Mouse (Mus musculus) liver, adult 2 months (tissue): Measurements from ENCODE around the gene Fam129a. TPM values are rescaled to one million over a fixed set of nuclear protein-coding genes. Genes with fewer than 3 reads are reported as not detected.
A peak's percentile ranks its signal among the peaks of the same experiment; 100 is the strongest.

Source experiments
- DNase-seq: peaks from one replicate; pipeline ENCODE4 v3.0.0-alpha.2; 2011; ENCODE audit warnings: low read depth, low spot score; ENCODE audit errors: extremely low read depth
- H3K27ac ChIP-seq: fragments of 200-500 bp; replicated peaks from 2 replicates; pipeline ENCODE4 v1.5.1; 2012; ENCODE audit warnings: low read depth, mild to moderate bottlenecking, control low read depth, inconsistent platforms, low read length; ENCODE audit not compliant: insufficient read depth
- H3K27me3 ChIP-seq: fragments of 200-500 bp; 2 replicates; pipeline ENCODE4 v1.6.1; 2012; ENCODE audit warnings: mild to moderate bottlenecking, moderate library complexity, low read length, inconsistent platforms; ENCODE audit not compliant: control insufficient read depth, insufficient read depth
- H3K36me3 ChIP-seq: fragments of 200-500 bp; 2 replicates; pipeline ENCODE4 v1.6.1; 2012; ENCODE audit warnings: low read length, inconsistent platforms; ENCODE audit not compliant: control insufficient read depth, insufficient read depth
- H3K4me1 ChIP-seq: fragments of 200-500 bp; 2 replicates; pipeline ENCODE4 v1.6.1; 2011; ENCODE audit warnings: low read length; ENCODE audit not compliant: control insufficient read depth, insufficient read depth
- H3K4me3 ChIP-seq: fragments of 200-500 bp; 2 replicates; pipeline ENCODE4 v1.5.1; 2011; ENCODE audit warnings: low read depth, mild to moderate bottlenecking, control low read depth, low read length, moderate library complexity; ENCODE audit not compliant: insufficient read depth
- H3K79me2 ChIP-seq: fragments of 200-500 bp; 2 replicates; pipeline ENCODE4 v1.6.1; 2012; ENCODE audit warnings: inconsistent platforms, mild to moderate bottlenecking, low read length, moderate library complexity; ENCODE audit not compliant: control insufficient read depth, insufficient read depth
- H3K9ac ChIP-seq: fragments of 200-500 bp; 2 replicates; pipeline ENCODE4 v1.6.1; 2012; ENCODE audit warnings: low read depth, mild to moderate bottlenecking, control low read depth, inconsistent platforms, low read length
- CTCF ChIP-seq: fragments of 200-500 bp; IDR thresholded peaks from 2 replicates; pipeline ENCODE4 v1.5.1; 2011; ENCODE audit warnings: low read depth, low read length, control low read depth
- POLR2A ChIP-seq: fragments of 200-500 bp; IDR thresholded peaks from 2 replicates; pipeline ENCODE4 v1.6.1; 2011; ENCODE audit warnings: low read length, control low read depth; ENCODE audit not compliant: insufficient read depth; ENCODE audit errors: extremely low read depth
- WGBS: fragments of 180-500 bp; shearing (Covaris S2); methylation state at CpG from one replicate; pipeline ENCODE4 v1.1.7; 2018; 5-methylcytosine and 5-hydroxymethylcytosine counted together
- polyA plus RNA-seq: library from polyadenylated mRNA; depleted of rRNA; stranded (reverse); fragments of >200 nt; gene quantifications from 2 replicates; pipeline ENCODE4 v1.2.3, GENCODE M21; 2012
- total RNA-seq: library from RNA; depleted of rRNA; stranded (reverse); fragments of >200 nt; gene quantifications from 2 replicates; pipeline ENCODE4 v1.2.3, GENCODE M21; 2014

The Fam129a gene
- total and polyA plus RNA-seq, 2 experiments = 0.61 to 3.1 TPM

DNA sequence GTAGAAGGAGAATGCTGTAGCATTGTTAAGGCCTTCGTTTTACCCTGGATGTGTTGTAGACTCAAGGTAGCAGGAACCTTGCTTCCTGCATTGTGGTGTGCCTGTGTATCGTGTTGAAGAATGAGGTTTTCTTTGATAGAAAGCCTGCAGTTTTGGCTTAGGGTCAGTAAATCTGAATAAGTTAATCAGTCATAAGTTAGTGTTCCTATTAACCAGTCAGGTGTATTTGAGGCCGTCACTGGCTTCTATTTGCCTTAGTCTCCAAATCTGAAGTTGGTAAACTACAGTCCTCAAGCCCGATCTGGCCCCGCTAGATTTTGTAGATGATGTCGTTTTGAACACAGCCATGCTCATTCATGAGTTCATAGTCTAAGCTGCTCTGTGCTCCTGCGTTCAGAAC, 125.8 kb downstream of the Fam129a start:
- Histone ChIP-seq H3K4me3 (no peak overlapping the region), H3K79me2 (no peaks in the 10 kb centered on the region), H3K27me3 (no peaks in the 10 kb centered on the region), H3K36me3 (no peaks in the 10 kb centered on the region), H3K27ac (no peak overlapping the region), H3K4me1 (peaks cover 6% of the 10 kb centered on the region), H3K9ac (no peak overlapping the region)
- TF ChIP-seq CTCF (no peak), POLR2A (no peak)
- WGBS = 44% methylated on average over 7 of the region's 7 CpGs
- no peak for DNase-seq

DNA sequence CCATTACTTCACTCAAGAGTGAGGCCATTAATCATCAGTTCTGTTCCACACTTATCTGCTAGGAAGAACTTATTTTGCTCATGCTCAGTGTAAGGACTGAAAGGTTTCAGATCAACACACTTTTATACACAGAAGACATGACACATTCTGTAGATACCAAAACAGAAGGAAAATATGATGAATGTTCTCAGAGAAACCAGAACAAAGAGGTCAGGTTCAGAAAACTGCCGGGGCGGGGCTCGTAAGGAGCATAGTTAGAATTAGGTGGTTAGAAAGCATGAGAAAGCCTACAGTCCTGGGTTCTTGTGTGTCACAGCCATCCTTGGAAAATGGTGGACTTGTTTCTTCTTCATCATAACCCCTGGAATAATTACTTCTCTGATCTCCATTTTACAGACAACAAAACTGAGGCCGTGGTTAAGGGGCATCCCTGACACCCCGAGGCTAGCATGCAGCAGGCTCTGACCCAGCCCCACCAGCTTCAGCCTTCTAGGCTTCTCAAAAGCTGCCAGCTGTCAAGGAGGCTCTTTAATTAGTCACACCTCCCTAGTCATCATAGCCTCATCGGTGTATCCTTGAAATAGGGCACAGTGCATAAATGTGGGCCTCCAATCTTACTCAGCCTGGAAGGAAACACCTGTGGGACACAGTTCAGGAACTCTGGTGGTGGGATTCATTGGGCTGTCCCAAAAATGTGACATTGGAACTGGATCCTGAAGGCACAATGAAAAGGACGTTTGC, 127.1 kb downstream of the Fam129a start:
- TF ChIP-seq CTCF (no peak), POLR2A (no peak)
- Histone ChIP-seq H3K79me2 (no peaks in the 10 kb centered on the region), H3K36me3 (no peaks in the 10 kb centered on the region), H3K9ac (no peak overlapping the region), H3K27me3 (no peaks in the 10 kb centered on the region), H3K4me3 (no peak overlapping the region), H3K27ac (no peak overlapping the region), H3K4me1 (peaks cover 6% of the 10 kb centered on the region)
- no peak for DNase-seq
- 95% methylated on average over 7 of the region's 7 CpGs for WGBS

DNA sequence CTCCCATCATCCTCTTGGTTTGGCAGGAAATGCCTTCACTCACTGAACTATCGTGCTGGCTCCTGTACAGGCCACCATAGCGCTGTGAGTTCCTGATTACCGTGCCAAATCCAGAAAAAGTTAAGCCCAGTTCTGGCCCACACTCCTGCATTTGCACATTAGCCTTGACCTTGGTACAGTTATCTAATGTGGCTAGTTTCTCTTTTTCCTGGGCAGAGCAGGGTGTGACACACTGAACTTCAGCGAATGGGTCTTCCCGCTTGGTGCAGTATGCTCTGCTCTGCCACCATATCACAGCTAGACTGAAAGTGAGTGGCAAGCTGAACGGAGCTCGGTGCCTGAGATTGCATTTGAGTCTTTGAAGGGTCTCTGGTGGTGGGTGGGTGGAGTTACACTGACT, 128.4 kb downstream of the Fam129a start:
- peak; percentile 86 for DNase-seq
- Histone ChIP-seq H3K79me2 (no peaks in the 10 kb centered on the region), H3K4me1 (peaks cover 6% of the 10 kb centered on the region), H3K36me3 (no peaks in the 10 kb centered on the region), H3K27me3 (no peaks in the 10 kb centered on the region), H3K27ac (no peak overlapping the region), H3K4me3 (no peak overlapping the region), H3K9ac (no peak overlapping the region)
- WGBS = 25% methylated on average over 7 of the region's 7 CpGs
- TF ChIP-seq CTCF (no peak), POLR2A (no peak)

DNA sequence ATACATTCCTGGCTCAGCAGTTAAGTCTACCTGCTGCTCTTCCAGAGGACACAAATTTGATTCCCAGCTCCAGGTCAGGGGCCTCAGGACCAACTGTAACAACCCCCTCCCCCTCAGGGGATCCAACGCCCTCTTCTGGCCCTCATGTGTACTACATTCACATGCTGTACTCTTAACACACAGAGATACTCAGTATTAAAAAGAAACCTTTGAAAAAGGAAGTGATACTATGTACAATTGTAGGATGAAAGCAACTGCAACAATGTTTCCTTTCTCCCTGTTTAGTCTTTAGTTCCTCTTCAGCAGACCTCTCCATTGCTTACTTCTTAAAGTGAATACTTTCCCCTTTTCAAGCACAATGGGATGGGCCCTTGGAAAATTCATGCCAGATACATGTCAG, 131.8 kb downstream of the Fam129a start:
- H3K79me2 ChIP-seq = no peaks in the 10 kb centered on the region
- no peaks in the 10 kb centered on the region for H3K27me3 ChIP-seq
- H3K4me3 ChIP-seq = no peak overlapping the region
- H3K36me3 ChIP-seq = no peaks in the 10 kb centered on the region
- 41% methylated on average over 1 of the region's 1 CpGs for WGBS
- H3K4me1 ChIP-seq = peaks cover 7% of the 10 kb centered on the region
- TF ChIP-seq POLR2A (no peak), CTCF (no peak)
- no peak for DNase-seq
- H3K9ac ChIP-seq = no peak overlapping the region
- no peak overlapping the region for H3K27ac ChIP-seq

DNA sequence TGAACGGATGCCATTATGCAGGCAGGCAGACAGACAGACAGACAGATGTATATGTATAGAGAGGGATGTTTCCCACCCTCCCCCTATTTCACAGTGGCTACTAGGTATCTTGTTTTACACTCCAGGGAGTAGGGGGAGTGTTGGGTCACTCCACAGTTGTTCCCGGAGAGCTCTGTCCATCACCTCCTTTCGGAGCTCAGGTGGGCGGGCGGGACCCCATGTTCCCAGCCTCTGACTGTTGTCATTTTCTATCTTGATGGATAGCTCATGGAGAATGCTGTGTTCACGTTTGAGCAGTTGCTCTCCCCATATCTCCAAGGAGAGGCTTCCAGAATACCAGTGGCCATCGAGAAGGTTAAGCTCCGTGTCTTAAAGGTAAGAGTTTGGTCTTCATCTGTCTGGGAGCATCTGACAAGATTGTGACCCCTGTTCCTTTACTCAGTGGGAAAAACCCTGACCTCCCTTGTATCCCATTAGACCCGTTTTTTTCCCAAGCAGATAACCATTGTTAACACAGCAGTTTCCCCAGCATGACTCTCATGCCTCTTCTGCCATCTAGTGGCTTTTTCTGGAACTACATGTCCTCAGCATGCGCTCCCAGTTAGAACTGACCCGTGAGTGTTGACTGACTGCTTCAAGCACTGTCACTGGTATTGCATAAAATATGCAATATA, 134.9 kb downstream of the Fam129a start:
- Histone ChIP-seq H3K27me3 (no peaks in the 10 kb centered on the region), H3K36me3 (no peaks in the 10 kb centered on the region), H3K9ac (no peak overlapping the region), H3K79me2 (no peaks in the 10 kb centered on the region), H3K27ac (no peak overlapping the region), H3K4me1 (peaks cover 6% of the 10 kb centered on the region), H3K4me3 (no peak overlapping the region)
- TF ChIP-seq POLR2A (no peak), CTCF (peak; percentile 68)
- WGBS = 44% methylated on average over 11 of the region's 11 CpGs
- DNase-seq = peak; percentile 61

DNA sequence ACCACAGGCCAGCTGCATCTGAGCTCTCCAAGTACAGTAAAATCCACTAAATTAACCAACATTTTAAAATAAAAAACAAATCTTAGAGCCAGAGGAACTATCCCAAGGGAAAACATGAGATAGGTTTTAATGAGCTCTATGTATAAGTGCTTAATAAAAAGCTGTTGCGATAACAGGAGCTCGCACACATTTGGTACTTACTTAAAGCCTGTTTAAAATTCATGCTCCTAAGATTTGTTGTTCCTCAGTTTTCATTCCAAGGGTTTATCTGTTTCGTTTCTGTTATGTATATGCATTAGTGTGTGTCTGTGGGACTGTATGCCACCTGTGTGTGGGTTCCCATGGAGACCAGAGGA, 135.4 kb downstream of the Fam129a start:
- no peak overlapping the region for H3K4me3 ChIP-seq
- no peak for TF ChIP-seq CTCF
- TF ChIP-seq POLR2A = no peak
- 88% methylated on average over 3 of the region's 3 CpGs for WGBS

More for the DNA sequence above, 135.4 kb downstream of the Fam129a start:
- Histone ChIP-seq H3K27ac (no peak overlapping the region), H3K27me3 (no peaks in the 10 kb centered on the region), H3K79me2 (no peaks in the 10 kb centered on the region), H3K4me1 (peaks cover 9% of the 10 kb centered on the region), H3K36me3 (no peaks in the 10 kb centered on the region), H3K9ac (no peak overlapping the region)
- no peak for DNase-seq
